Mouse (Mus musculus): Measurements from ENCODE around the gene Acot11. TPM values are rescaled to one million over a fixed set of nuclear protein-coding genes. Genes with fewer than 3 reads are reported as not detected.

Gene Acot11
- 1 to 10 TPM; 3.5 to 9.2 (median 5.8) TPM for polyA plus RNA-seq (2017; shearing (Covaris generic))

- no peak for ATAC-seq
These were observed at the start of gene Acot11 for GRCm38 (mm10) chr4:106804910-106805274. Acot11 (minus strand) TSS chr4:106804998.

- ATAC-seq = no peak
These were observed 43.7 kb upstream of the Acot11 start for GRCm38 (mm10) chr4:106848290-106849092.

GRCm38 (mm10) chr4:106847591-106848289 lies 42.9 kb upstream of the Acot11 start:
- ATAC-seq = no peak

- no peak for ATAC-seq
These were observed 37.8 kb upstream of the Acot11 start for GRCm38 (mm10) chr4:106842561-106842960.

GRCm38 (mm10) chr4:106841856-106842255 lies 37.1 kb upstream of the Acot11 start:
- peak; percentile 26 for ATAC-seq

GRCm38 (mm10) chr4:106841303-106841702 lies 36.5 kb upstream of the Acot11 start:
- ATAC-seq = no peak

GRCm38 (mm10) chr4:106840651-106841145 lies 35.9 kb upstream of the Acot11 start:
- ATAC-seq = no peak

- peak; percentile 53 for ATAC-seq
These were observed 35.3 kb upstream of the Acot11 start for GRCm38 (mm10) chr4:106839964-106840611.

- peak; percentile 68 for ATAC-seq
These were observed 34.5 kb upstream of the Acot11 start for GRCm38 (mm10) chr4:106839254-106839834.

- peak; percentile 70 for ATAC-seq
These were observed 33.9 kb upstream of the Acot11 start for GRCm38 (mm10) chr4:106838548-106839253.

- no peak for ATAC-seq
These were observed 33.2 kb upstream of the Acot11 start for GRCm38 (mm10) chr4:106837964-106838363.

GRCm38 (mm10) chr4:106837425-106837824 lies 32.6 kb upstream of the Acot11 start:
- ATAC-seq = no peak

- ATAC-seq = no peak
These were observed 25.8 kb upstream of the Acot11 start for GRCm38 (mm10) chr4:106830545-106831112.

GRCm38 (mm10) chr4:106827738-106828361 lies 23.1 kb upstream of the Acot11 start:
- peak; percentile 97 for ATAC-seq

GRCm38 (mm10) chr4:106825229-106825628 lies 20.4 kb upstream of the Acot11 start:
- no peak for ATAC-seq

GRCm38 (mm10) chr4:106819404-106819803 lies 14.6 kb upstream of the Acot11 start:
- ATAC-seq = no peak

GRCm38 (mm10) chr4:106818332-106818731 lies 13.5 kb upstream of the Acot11 start:
- no peak for ATAC-seq

- ATAC-seq = no peak
These were observed 12.2 kb upstream of the Acot11 start for GRCm38 (mm10) chr4:106817017-106817416.

GRCm38 (mm10) chr4:106815396-106816324 lies 10.9 kb upstream of the Acot11 start:
- ATAC-seq = no peak

- no peak for ATAC-seq
These were observed 6.4 kb upstream of the Acot11 start for GRCm38 (mm10) chr4:106811162-106811561.

Data from inflammation-experienced regulatory T-cells, adult 6 months (primary cell).